Mouse (Mus musculus) cortical plate, adult 2 months (tissue): ENCODE measurements around the gene Trmo.

ENCODE experiments used
- CTCF ChIP-seq: fragments of 200-500 bp; IDR thresholded peaks from 2 replicates; pipeline ENCODE4 v1.5.1; 2011; ENCODE audit warnings: mild to moderate bottlenecking, control low read depth, low read length; ENCODE audit not compliant: insufficient read depth; ENCODE audit errors: extremely low read depth
- POLR2A ChIP-seq: fragments of 200-500 bp; IDR thresholded peaks from 2 replicates; pipeline ENCODE4 v1.6.1; 2011; ENCODE audit warnings: mild to moderate bottlenecking, low read length, control low read depth; ENCODE audit not compliant: insufficient read depth; ENCODE audit errors: extremely low read depth

DNA sequence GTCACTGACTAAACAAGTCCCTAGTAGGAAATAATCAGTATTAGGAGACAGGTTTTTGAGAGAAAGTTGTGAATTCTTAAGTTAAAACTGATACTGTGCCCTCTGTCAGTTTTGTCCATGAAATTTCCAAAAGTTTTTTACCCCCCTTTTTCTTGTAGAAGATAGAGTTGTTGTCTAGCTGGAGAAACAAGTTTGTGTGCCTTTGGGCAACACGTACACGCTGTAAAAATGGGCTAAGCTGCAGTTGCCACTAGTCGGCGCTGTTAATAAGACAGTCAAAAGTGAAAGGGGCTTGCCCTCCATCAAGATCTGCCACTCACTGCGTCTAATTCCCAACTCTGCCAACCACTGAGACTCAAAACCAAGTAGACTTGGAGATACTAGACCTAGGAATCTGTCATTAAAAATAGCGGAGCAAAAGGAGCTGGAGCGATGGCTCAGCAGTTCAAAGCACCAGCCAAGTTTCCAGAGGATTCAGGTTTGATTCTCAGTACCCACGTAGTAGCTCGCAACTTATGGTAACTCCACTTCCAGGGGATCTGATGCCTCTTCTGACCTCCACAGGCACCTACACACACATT, 1.2 kb upstream of the Trmo start:
- peak; percentile 72 for TF ChIP-seq CTCF
- no peak for TF ChIP-seq POLR2A
